Mouse (Mus musculus) induced T-regulatory cell, adult 2 months (primary cell): Measurements from ENCODE around the gene Ppp3ca.

Source experiments
- DNase-seq: peaks from one replicate; pipeline ENCODE4 v3.0.0-alpha.2; 2012; ENCODE audit warnings: low read depth

Gene Ppp3ca

GRCm38 (mm10) chr3:136670110-136670359 lies at the start of gene Ppp3ca:
Gene Ppp3ca (plus strand): TSS chr3:136670124.
- no peak for DNase-seq

- no peak for DNase-seq
These were observed 29.2 kb upstream of the Ppp3ca start for GRCm38 (mm10) chr3:136640544-136641230.

- DNase-seq = no peak
These were observed 19.0 kb upstream of the Ppp3ca start for GRCm38 (mm10) chr3:136650966-136651365.

- DNase-seq = no peak
These were observed 18.4 kb upstream of the Ppp3ca start for GRCm38 (mm10) chr3:136651496-136651895.

GRCm38 (mm10) chr3:136656460-136657035 lies 13.4 kb upstream of the Ppp3ca start:
- DNase-seq = no peak

GRCm38 (mm10) chr3:136658681-136659080 lies 11.2 kb upstream of the Ppp3ca start:
- no peak for DNase-seq

GRCm38 (mm10) chr3:136665119-136665518 lies 4.8 kb upstream of the Ppp3ca start:
- DNase-seq = no peak

GRCm38 (mm10) chr3:136668072-136668471 lies 1.9 kb upstream of the Ppp3ca start:
- no peak for DNase-seq

- DNase-seq = peak; percentile 97
These were observed 454 bp upstream of the Ppp3ca start for GRCm38 (mm10) chr3:136669231-136670109.

GRCm38 (mm10) chr3:136670360-136671131 lies 622 bp downstream of the Ppp3ca start:
- peak; percentile 70 for DNase-seq

GRCm38 (mm10) chr3:136671161-136671939 lies 1.4 kb downstream of the Ppp3ca start:
- DNase-seq = peak; percentile 77

GRCm38 (mm10) chr3:136671940-136672278 lies 2.0 kb downstream of the Ppp3ca start:
- DNase-seq = no peak

GRCm38 (mm10) chr3:136672870-136673269 lies 2.9 kb downstream of the Ppp3ca start:
- DNase-seq = no peak

GRCm38 (mm10) chr3:136673363-136673762 lies 3.4 kb downstream of the Ppp3ca start:
- peak; percentile 41 for DNase-seq

GRCm38 (mm10) chr3:136674486-136674885 lies 4.6 kb downstream of the Ppp3ca start:
- DNase-seq = no peak

GRCm38 (mm10) chr3:136676991-136677390 lies 7.1 kb downstream of the Ppp3ca start:
- DNase-seq = no peak

GRCm38 (mm10) chr3:136678386-136678785 lies 8.5 kb downstream of the Ppp3ca start:
- no peak for DNase-seq

GRCm38 (mm10) chr3:136679903-136680491 lies 10.1 kb downstream of the Ppp3ca start:
- DNase-seq = no peak

GRCm38 (mm10) chr3:136682242-136682641 lies 12.3 kb downstream of the Ppp3ca start:
- no peak for DNase-seq

GRCm38 (mm10) chr3:136684191-136684958 lies 14.5 kb downstream of the Ppp3ca start:
- DNase-seq = no peak
